Mouse (Mus musculus): ENCODE results near the gene Acadvl. TPM values are rescaled to one million over a fixed set of nuclear protein-coding genes. Genes with fewer than 3 reads are reported as not detected.
"Not testable (repeated sequence)": the region's sequence is repeated elsewhere in the genome, so short reads cannot be mapped to it uniquely, and the experiment has no call there.

The Acadvl gene
- polyA plus RNA-seq, 1 experiment from 2014 or later: 54.2 TPM

- Histone ChIP-seq H3K4me1 (ENCODE audit: control insufficient read depth, insufficient read depth, low read length) (peaks cover 15% of the 10 kb centered on the region), H3K4me2 (ENCODE audit: low read depth, low read length) (peak overlapping the region; percentile 92), H3K27me3 (ENCODE audit: control insufficient read depth, insufficient read depth, low read length) (no peaks in the 10 kb centered on the region), H3K9ac (replicated peaks; ENCODE audit: low read length) (peak overlapping the region; percentile 83; the same call in 1 of the 2 replicates), H3K36me3 (replicated peaks; ENCODE audit: control insufficient read depth, insufficient read depth, low read depth, low read length) (no peaks in the 10 kb centered on the region), H3K4me3 (ENCODE audit: low read depth, low read length) (peak overlapping the region; percentile 58; the same call in 1 of the 2 replicates), H3K27ac (replicated peaks; ENCODE audit: low read depth, low read length) (no peak overlapping the region; the same call in 1 of the 2 replicates), H3K9me3 (replicated peaks; ENCODE audit: control insufficient read depth, low read length) (no peaks in the 10 kb centered on the region)
- no peak for DNase-seq (ENCODE audit: low spot score)
- 39% methylated on average over 7 of the region's 7 CpGs for WGBS
- no peak for ATAC-seq (replicated peaks; ENCODE audit: insufficient number of reproducible peaks, low FRiP score, low TSS enrichment, low read depth)
Measured at GRCm38 (mm10) chr11:70017199-70017767, 2.1 kb upstream of the Acadvl start.

- WGBS: 77% methylated on average over 3 of the region's 3 CpGs
- Histone ChIP-seq H3K27me3 (ENCODE audit: control insufficient read depth, insufficient read depth, low read length) (no peaks in the 10 kb centered on the region), H3K4me3 (ENCODE audit: low read depth, low read length) (peak within 1 kb of the TSS; percentile 58), H3K9me3 (replicated peaks; ENCODE audit: control insufficient read depth, low read length) (no peaks in the 10 kb centered on the region), H3K4me1 (ENCODE audit: control insufficient read depth, insufficient read depth, low read length) (peaks cover 15% of the 10 kb centered on the region), H3K27ac (replicated peaks; ENCODE audit: low read depth, low read length) (peak within 1 kb of the TSS; percentile 90; the same call in 1 of the 2 replicates), H3K36me3 (replicated peaks; ENCODE audit: control insufficient read depth, insufficient read depth, low read depth, low read length) (peaks cover 1% of the 10 kb centered on the region), H3K4me2 (ENCODE audit: low read depth, low read length) (peak within 1 kb of the TSS; percentile 92), H3K9ac (replicated peaks; ENCODE audit: low read length) (peak within 1 kb of the TSS; percentile 83)
- no peak for DNase-seq (ENCODE audit: low spot score)
- ATAC-seq (replicated peaks; ENCODE audit: insufficient number of reproducible peaks, low FRiP score, low TSS enrichment, low read depth): no peak
Measured at GRCm38 (mm10) chr11:70016669-70017068, 1.5 kb upstream of the Acadvl start, which contains the start of gene Dlg4. TSS of gene Dlg4 (plus strand) at chr11:70016942.

GRCm38 (mm10) chr11:70016177-70016576 lies 966 bp upstream of the Acadvl start:
- H3K27me3 ChIP-seq (ENCODE audit: control insufficient read depth, insufficient read depth, low read length); H3K9ac ChIP-seq (replicated peaks; ENCODE audit: low read length); H3K9me3 ChIP-seq (replicated peaks; ENCODE audit: control insufficient read depth, low read length); DNase-seq (ENCODE audit: low spot score); H3K36me3 ChIP-seq (replicated peaks; ENCODE audit: control insufficient read depth, insufficient read depth, low read depth, low read length); ATAC-seq (replicated peaks; ENCODE audit: insufficient number of reproducible peaks, low FRiP score, low TSS enrichment, low read depth); H3K27ac ChIP-seq (replicated peaks; ENCODE audit: low read depth, low read length); H3K4me3 ChIP-seq (ENCODE audit: low read depth, low read length); H3K4me2 ChIP-seq (ENCODE audit: low read depth, low read length): not testable (repeated sequence)
- peaks cover 15% of the 10 kb centered on the region for H3K4me1 ChIP-seq (ENCODE audit: control insufficient read depth, insufficient read depth, low read length)
- 87% methylated on average over 2 of the region's 2 CpGs for WGBS

- Histone ChIP-seq H3K4me2 (ENCODE audit: low read depth, low read length) (no peak overlapping the region), H3K9me3 (replicated peaks; ENCODE audit: control insufficient read depth, low read length) (no peaks in the 10 kb centered on the region), H3K36me3 (replicated peaks; ENCODE audit: control insufficient read depth, insufficient read depth, low read depth, low read length) (peaks cover 4% of the 10 kb centered on the region), H3K4me3 (ENCODE audit: low read depth, low read length) (peak overlapping the region; percentile 54), H3K27ac (replicated peaks; ENCODE audit: low read depth, low read length) (no peak overlapping the region), H3K27me3 (ENCODE audit: control insufficient read depth, insufficient read depth, low read length) (no peaks in the 10 kb centered on the region), H3K4me1 (ENCODE audit: control insufficient read depth, insufficient read depth, low read length) (peaks cover 15% of the 10 kb centered on the region), H3K9ac (replicated peaks; ENCODE audit: low read length) (no peak overlapping the region)
- WGBS: 63% methylated on average over 6 of the region's 6 CpGs
- ATAC-seq (replicated peaks; ENCODE audit: insufficient number of reproducible peaks, low FRiP score, low TSS enrichment, low read depth) (no peak), DNase-seq (ENCODE audit: low spot score) (no peak)
Measured at GRCm38 (mm10) chr11:70015677-70016076, 466 bp upstream of the Acadvl start.

GRCm38 (mm10) chr11:70014051-70014450 lies 1.2 kb downstream of the Acadvl start:
- DNase-seq (ENCODE audit: low spot score) (no peak), ATAC-seq (replicated peaks; ENCODE audit: insufficient number of reproducible peaks, low FRiP score, low TSS enrichment, low read depth) (no peak)
- WGBS: 68% methylated on average over 5 of the region's 5 CpGs
- H3K9ac ChIP-seq (replicated peaks; ENCODE audit: low read length): no peak overlapping the region
- no peaks in the 10 kb centered on the region for H3K27me3 ChIP-seq (ENCODE audit: control insufficient read depth, insufficient read depth, low read length)
- H3K9me3 ChIP-seq (replicated peaks; ENCODE audit: control insufficient read depth, low read length): no peaks in the 10 kb centered on the region
- no peak overlapping the region for H3K27ac ChIP-seq (replicated peaks; ENCODE audit: low read depth, low read length)
- H3K4me3 ChIP-seq (ENCODE audit: low read depth, low read length): no peak overlapping the region
- H3K4me1 ChIP-seq (ENCODE audit: control insufficient read depth, insufficient read depth, low read length): peaks cover 8% of the 10 kb centered on the region
- no peak overlapping the region for H3K4me2 ChIP-seq (ENCODE audit: low read depth, low read length)
- peaks cover 7% of the 10 kb centered on the region for H3K36me3 ChIP-seq (replicated peaks; ENCODE audit: control insufficient read depth, insufficient read depth, low read depth, low read length)

- Histone ChIP-seq H3K36me3 (replicated peaks; ENCODE audit: control insufficient read depth, insufficient read depth, low read depth, low read length) (peaks cover 12% of the 10 kb centered on the region), H3K27ac (replicated peaks; ENCODE audit: low read depth, low read length) (no peak overlapping the region), H3K9me3 (replicated peaks; ENCODE audit: control insufficient read depth, low read length) (no peaks in the 10 kb centered on the region), H3K4me2 (ENCODE audit: low read depth, low read length) (no peak overlapping the region), H3K9ac (replicated peaks; ENCODE audit: low read length) (no peak overlapping the region), H3K4me3 (ENCODE audit: low read depth, low read length) (no peak overlapping the region), H3K27me3 (ENCODE audit: control insufficient read depth, insufficient read depth, low read length) (no peaks in the 10 kb centered on the region), H3K4me1 (ENCODE audit: control insufficient read depth, insufficient read depth, low read length) (peaks cover 8% of the 10 kb centered on the region)
- WGBS: 91% methylated on average over 3 of the region's 3 CpGs
- ATAC-seq (replicated peaks; ENCODE audit: insufficient number of reproducible peaks, low FRiP score, low TSS enrichment, low read depth) (no peak), DNase-seq (ENCODE audit: low spot score) (no peak)
Measured at GRCm38 (mm10) chr11:70013408-70013807, 1.8 kb downstream of the Acadvl start.

GRCm38 (mm10) chr11:70012931-70013330 lies 2.3 kb downstream of the Acadvl start:
- Histone ChIP-seq H3K27ac (replicated peaks; ENCODE audit: low read depth, low read length) (no peak overlapping the region), H3K4me1 (ENCODE audit: control insufficient read depth, insufficient read depth, low read length) (peaks cover 8% of the 10 kb centered on the region), H3K27me3 (ENCODE audit: control insufficient read depth, insufficient read depth, low read length) (no peaks in the 10 kb centered on the region), H3K9me3 (replicated peaks; ENCODE audit: control insufficient read depth, low read length) (no peaks in the 10 kb centered on the region), H3K9ac (replicated peaks; ENCODE audit: low read length) (no peak overlapping the region), H3K4me2 (ENCODE audit: low read depth, low read length) (no peak overlapping the region), H3K36me3 (replicated peaks; ENCODE audit: control insufficient read depth, insufficient read depth, low read depth, low read length) (peaks cover 14% of the 10 kb centered on the region), H3K4me3 (ENCODE audit: low read depth, low read length) (no peak overlapping the region)
- DNase-seq (ENCODE audit: low spot score) (no peak), ATAC-seq (replicated peaks; ENCODE audit: insufficient number of reproducible peaks, low FRiP score, low TSS enrichment, low read depth) (no peak)
- 90% methylated on average over 9 of the region's 9 CpGs for WGBS

- Histone ChIP-seq H3K9ac (replicated peaks; ENCODE audit: low read length) (no peak overlapping the region), H3K4me2 (ENCODE audit: low read depth, low read length) (no peak overlapping the region), H3K27me3 (ENCODE audit: control insufficient read depth, insufficient read depth, low read length) (no peaks in the 10 kb centered on the region), H3K27ac (replicated peaks; ENCODE audit: low read depth, low read length) (no peak overlapping the region), H3K36me3 (replicated peaks; ENCODE audit: control insufficient read depth, insufficient read depth, low read depth, low read length) (peaks cover 21% of the 10 kb centered on the region), H3K4me1 (ENCODE audit: control insufficient read depth, insufficient read depth, low read length) (peaks cover 4% of the 10 kb centered on the region; the same call in 1 of the 2 replicates), H3K4me3 (ENCODE audit: low read depth, low read length) (no peak overlapping the region), H3K9me3 (replicated peaks; ENCODE audit: control insufficient read depth, low read length) (no peaks in the 10 kb centered on the region)
- ATAC-seq (replicated peaks; ENCODE audit: insufficient number of reproducible peaks, low FRiP score, low TSS enrichment, low read depth): no peak
- 85% methylated on average over 10 of the region's 10 CpGs for WGBS
- DNase-seq (ENCODE audit: low spot score): no peak
Measured at GRCm38 (mm10) chr11:70010961-70011360, 4.2 kb downstream of the Acadvl start.
